Mouse (Mus musculus): ENCODE data around the gene Ifitm1. TPM values are rescaled to one million over a fixed set of nuclear protein-coding genes. Genes with fewer than 3 reads are reported as not detected.
A peak's percentile ranks its signal among the peaks of the same experiment; 100 is the strongest.

The Ifitm1 gene
- polyA plus RNA-seq, 1 experiment from 2014 or later: 13.4 TPM

DNA sequence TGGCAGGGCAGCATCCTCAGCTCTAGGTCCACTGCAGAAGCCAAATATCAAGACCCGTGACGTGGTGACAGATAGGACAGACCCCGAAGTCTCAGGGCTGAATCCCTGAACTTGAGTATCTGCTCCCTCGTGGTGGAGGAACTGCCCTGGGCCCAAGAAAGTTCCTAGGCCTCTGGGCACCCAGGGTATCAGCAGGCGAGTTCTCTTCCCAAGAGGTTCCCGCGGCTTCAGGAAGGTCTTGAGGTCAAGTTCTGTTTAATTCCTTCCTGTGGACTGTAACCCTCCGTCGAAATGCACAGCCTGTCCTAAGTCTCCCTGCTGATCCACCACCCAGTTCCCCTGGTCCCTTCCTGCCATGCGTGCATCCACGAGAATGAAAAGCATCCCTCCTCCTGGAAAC, 13.9 kb upstream of the Ifitm1 start:
- Histone ChIP-seq H3K9me3 (no peaks in the 10 kb centered on the region), H3K27me3 (replicated peaks; ENCODE audit: low read depth, poor library complexity, severe bottlenecking) (peaks cover 6% of the 10 kb centered on the region; the same call in 1 of the 2 replicates), H3K4me1 (peaks cover 72% of the 10 kb centered on the region), H3K36me3 (replicated peaks) (peaks cover 39% of the 10 kb centered on the region), H3K4me3 (no peak overlapping the region; the same call in 1 of the 2 replicates), H3K27ac (replicated peaks) (no peak overlapping the region; the same call in 1 of the 2 replicates)
- 83% methylated on average over 11 of the region's 11 CpGs for WGBS
- DNase-seq (ENCODE audit: low spot score): no peak

DNA sequence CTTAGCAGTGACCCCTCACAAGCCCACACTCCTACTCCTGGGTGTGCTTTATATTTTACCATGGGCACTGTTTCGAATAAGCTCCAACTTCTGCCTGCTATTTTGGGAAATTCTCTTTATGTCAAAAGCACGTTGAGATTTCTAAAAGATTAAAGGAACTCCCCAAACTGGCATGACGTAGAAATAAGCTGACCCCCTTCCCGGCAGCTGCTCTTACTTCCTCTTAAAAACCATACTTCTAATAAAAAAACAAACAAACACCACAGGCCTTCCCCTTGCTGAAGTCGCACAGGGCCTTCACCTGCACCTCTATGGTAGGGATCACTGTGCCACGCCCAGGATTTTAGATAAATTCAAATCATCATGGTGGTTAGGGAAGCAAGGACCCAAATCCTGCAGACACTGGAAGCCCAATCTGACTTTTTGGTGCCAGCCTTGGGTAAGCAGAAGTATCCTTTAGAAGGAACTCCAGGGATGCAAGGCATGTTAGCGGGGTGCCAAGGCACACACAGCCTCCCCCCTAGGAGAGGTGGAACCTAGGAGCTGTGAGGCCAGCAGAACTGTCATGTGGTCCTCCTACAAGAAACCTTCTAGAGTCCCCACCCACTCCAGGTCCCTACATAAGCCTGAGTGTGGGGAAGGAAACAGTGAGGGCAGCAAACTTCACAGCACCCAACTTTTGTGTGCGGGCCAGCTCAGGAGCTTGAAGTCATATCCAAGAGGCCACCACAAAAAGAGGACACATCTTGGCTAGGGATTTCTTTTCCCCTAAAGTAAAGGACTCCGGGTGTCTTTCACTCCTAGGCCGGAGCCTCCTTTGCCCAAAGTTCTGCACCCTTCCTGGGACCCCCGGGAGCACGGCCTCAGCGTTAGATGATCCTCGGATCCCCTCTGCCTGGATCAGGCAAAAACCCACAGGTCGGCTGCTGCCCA, 13.0 kb upstream of the Ifitm1 start:
- no peak for DNase-seq (ENCODE audit: low spot score)
- Histone ChIP-seq H3K4me1 (peaks cover 76% of the 10 kb centered on the region), H3K4me3 (peak overlapping the region; percentile 71), H3K36me3 (replicated peaks) (peaks cover 30% of the 10 kb centered on the region), H3K9me3 (no peaks in the 10 kb centered on the region), H3K27ac (replicated peaks) (peak overlapping the region; percentile 86), H3K27me3 (replicated peaks; ENCODE audit: low read depth, poor library complexity, severe bottlenecking) (peaks cover 6% of the 10 kb centered on the region; the same call in 1 of the 2 replicates)
- 68% methylated on average over 15 of the region's 15 CpGs for WGBS

DNA sequence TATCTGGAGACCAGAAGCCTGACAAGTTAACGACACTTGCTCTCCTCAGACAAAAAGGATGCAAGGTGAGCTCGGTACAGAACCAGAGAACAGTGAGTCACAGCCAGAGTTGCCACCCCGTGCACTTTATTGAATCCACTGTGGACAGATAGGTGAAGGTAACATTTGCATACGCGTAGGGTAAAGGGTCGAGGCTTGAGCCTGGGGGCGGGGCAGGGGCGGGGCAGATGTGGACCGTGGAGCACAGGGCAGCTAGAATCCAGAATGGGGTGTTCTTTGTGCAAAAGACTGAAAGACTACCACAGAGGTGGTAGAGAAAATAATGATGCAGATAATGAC, 12.3 kb upstream of the Ifitm1 start:
- H3K9me3 ChIP-seq: no peaks in the 10 kb centered on the region
- H3K27ac ChIP-seq (replicated peaks): peak overlapping the region; percentile 86
- peak; percentile 45 for DNase-seq (ENCODE audit: low spot score)
- H3K4me3 ChIP-seq: peak overlapping the region; percentile 71
- H3K4me1 ChIP-seq: peaks cover 82% of the 10 kb centered on the region
- peaks cover 24% of the 10 kb centered on the region for H3K36me3 ChIP-seq (replicated peaks)
- H3K27me3 ChIP-seq (replicated peaks; ENCODE audit: low read depth, poor library complexity, severe bottlenecking): peaks cover 6% of the 10 kb centered on the region; the same call in 1 of the 2 replicates
- 13% methylated on average over 9 of the region's 9 CpGs for WGBS

DNA sequence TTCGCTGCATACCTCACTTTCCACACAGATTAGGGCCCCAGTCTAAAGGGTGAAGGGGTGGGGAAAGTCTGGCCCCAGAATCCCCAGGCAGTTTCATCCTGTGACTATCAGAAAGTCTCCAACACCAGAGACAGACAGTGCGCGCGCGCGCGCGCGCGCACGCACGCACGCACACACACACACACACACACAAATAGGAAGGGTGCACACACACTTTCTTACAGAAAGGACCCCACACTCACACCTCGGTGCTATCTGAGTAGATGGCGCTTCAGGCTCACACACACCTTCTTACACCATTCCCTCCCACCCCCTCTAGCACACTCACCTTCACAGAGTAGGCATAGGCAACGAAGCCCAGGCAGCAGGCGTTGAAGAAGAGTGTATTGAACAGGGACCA, 11.7 kb upstream of the Ifitm1 start:
- peak; percentile 61 for DNase-seq (ENCODE audit: low spot score)
- Histone ChIP-seq H3K4me3 (peak overlapping the region; percentile 71), H3K27me3 (replicated peaks; ENCODE audit: low read depth, poor library complexity, severe bottlenecking) (peaks cover 6% of the 10 kb centered on the region; the same call in 1 of the 2 replicates), H3K27ac (replicated peaks) (peak overlapping the region; percentile 86), H3K4me1 (peaks cover 77% of the 10 kb centered on the region), H3K36me3 (replicated peaks) (peaks cover 17% of the 10 kb centered on the region), H3K9me3 (no peaks in the 10 kb centered on the region)
- WGBS: 10% methylated on average over 17 of the region's 17 CpGs

DNA sequence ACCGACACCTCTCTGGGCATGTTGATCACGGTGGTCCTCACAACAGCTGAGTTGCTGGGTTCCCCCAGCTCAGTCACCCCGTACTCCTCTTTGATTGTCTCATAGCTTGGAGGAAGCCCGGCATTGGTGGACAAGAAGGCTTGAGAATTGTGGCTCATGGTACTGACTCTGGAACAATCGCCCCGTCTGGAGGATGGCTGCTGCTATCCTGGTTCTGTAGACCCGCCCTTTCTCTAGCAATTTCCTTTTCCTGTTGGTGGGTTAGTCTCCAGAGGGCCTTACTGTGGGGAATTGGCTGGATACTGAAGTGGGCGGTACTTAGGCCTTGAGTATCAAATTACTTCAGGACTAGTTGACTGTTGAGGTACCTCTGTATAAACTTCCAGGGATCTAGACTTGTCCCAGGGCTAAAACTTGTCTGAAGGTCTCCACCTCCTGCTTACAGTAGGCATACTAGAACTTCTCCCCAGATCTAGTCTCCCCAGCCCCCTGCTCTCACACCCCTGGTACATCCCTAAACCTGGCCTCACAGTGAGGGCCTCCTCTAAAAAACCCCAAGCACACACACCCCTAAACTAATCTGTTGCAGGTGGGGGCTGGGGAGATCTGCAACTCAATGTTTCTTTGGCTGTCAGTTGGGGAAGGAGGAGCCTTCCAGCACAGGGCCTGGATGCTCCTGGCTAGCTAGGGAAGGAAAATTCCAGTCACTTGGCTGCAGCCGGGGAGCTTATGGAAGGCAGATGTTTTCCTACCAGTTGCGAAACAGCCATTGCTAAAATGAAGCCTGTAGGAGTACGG, 11.1 kb upstream of the Ifitm1 start, which contains the start of the genes Gm45717 and Ifitm2:
Gene Gm45717 (minus strand): TSS at position 180 of the 798 bp plus-strand sequence.
Gene Ifitm2 (minus strand): TSS at position 230 of the 798 bp plus-strand sequence.
- H3K4me1 ChIP-seq: peaks cover 71% of the 10 kb centered on the region

DNA sequence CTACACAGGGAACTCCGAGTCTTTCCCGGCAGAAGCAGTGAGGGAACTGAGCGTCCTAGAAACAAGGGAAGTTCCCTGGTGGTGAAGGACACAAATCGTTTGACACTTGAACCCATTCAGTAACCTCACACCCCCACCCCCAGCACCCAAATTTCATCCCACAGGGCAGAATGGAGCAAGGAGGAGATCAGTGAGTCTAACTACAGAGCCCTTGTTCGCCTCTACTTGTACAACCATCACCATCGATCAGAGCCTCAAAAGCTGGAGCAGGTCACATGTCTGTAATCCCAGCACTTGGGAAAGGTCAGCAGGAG, 10.5 kb upstream of the Ifitm1 start:
- H3K4me3 ChIP-seq: peak overlapping the region; percentile 71
- H3K27ac ChIP-seq (replicated peaks): peak overlapping the region; percentile 86

More for the DNA sequence above, 11.1 kb upstream of the Ifitm1 start, which contains the start of the genes Gm45717 and Ifitm2:
- Histone ChIP-seq H3K27ac (replicated peaks) (peak within 1 kb of the TSS; percentile 86), H3K4me3 (peak within 1 kb of the TSS; percentile 71), H3K36me3 (replicated peaks) (peaks cover 16% of the 10 kb centered on the region), H3K27me3 (replicated peaks; ENCODE audit: low read depth, poor library complexity, severe bottlenecking) (peaks cover 6% of the 10 kb centered on the region; the same call in 1 of the 2 replicates), H3K9me3 (no peaks in the 10 kb centered on the region)
- WGBS: 10% methylated on average over 11 of the region's 11 CpGs
- DNase-seq (ENCODE audit: low spot score): peak; percentile 71

DNA sequence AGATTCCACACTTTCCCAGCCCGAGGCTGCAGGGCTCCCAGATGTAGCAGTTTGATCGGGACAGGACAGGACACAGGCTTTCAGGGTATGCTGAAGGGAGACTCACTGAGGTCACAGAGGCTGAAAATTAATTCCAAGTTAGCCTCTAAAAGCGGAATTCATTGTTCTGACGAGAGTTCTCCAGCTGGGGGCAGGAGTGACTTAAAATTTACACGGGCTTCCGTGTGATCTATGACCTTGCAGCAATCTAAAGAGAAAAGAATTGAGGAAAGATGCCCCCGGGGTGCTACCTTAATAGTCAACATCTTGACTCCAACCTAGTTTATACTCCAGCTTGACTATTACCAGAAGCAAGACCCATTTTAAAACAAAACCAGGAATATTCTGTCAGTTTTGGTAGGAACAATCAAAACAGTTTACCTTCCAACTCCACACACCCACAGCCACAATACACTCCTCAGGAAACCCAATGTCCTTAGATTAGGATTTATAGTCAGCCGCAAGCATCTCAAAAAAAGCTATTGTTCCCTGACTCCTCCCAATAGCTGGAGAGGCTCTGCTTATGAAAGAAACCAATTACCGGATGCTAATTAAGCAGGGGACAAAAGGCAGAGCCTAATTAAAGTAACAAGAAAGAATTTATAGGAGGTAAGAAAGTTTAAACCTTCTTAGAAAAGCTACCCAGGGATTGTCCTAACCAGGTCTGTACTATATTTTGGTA, 7.7 kb upstream of the Ifitm1 start:
- Histone ChIP-seq H3K4me3 (no peak overlapping the region), H3K9me3 (no peaks in the 10 kb centered on the region), H3K27ac (replicated peaks) (no peak overlapping the region), H3K36me3 (replicated peaks) (no peaks in the 10 kb centered on the region), H3K27me3 (replicated peaks; ENCODE audit: low read depth, poor library complexity, severe bottlenecking) (peaks cover 6% of the 10 kb centered on the region; the same call in 1 of the 2 replicates), H3K4me1 (peaks cover 37% of the 10 kb centered on the region)
- peak; percentile 44 for DNase-seq (ENCODE audit: low spot score)
- 6% methylated on average over 9 of the region's 9 CpGs for WGBS

More for the DNA sequence above, 10.5 kb upstream of the Ifitm1 start:
- Histone ChIP-seq H3K9me3 (no peaks in the 10 kb centered on the region), H3K36me3 (replicated peaks) (peaks cover 13% of the 10 kb centered on the region), H3K27me3 (replicated peaks; ENCODE audit: low read depth, poor library complexity, severe bottlenecking) (peaks cover 6% of the 10 kb centered on the region; the same call in 1 of the 2 replicates), H3K4me1 (peaks cover 65% of the 10 kb centered on the region)
- no peak for DNase-seq (ENCODE audit: low spot score)
- 46% methylated on average over 6 of the region's 6 CpGs for WGBS

DNA sequence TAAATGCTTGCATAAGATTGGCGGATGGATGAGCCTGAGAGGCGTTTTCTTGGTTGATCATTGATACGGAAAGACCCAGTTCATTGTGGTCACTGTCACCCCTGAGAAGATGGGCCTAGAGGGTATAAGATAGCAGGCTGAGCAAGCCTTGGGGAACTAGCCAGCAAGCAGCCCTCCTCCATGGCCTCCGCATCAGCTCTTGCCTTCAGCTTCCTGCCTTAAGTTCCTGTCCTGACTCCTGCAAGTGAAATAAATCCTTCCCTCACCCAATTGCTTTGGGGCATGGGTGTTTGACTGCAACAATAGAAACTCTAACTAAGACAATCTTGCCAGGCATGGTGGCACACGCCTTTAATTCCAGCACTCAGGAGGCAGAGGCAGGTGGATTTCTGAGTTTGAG, 7.0 kb upstream of the Ifitm1 start:
- H3K27ac ChIP-seq (replicated peaks): no peak overlapping the region
- H3K4me1 ChIP-seq: peaks cover 30% of the 10 kb centered on the region
- DNase-seq (ENCODE audit: low spot score): no peak
- no peak overlapping the region for H3K4me3 ChIP-seq
- WGBS: 64% methylated on average over 5 of the region's 5 CpGs
- H3K36me3 ChIP-seq (replicated peaks): no peaks in the 10 kb centered on the region
- peaks cover 6% of the 10 kb centered on the region; the same call in 1 of the 2 replicates for H3K27me3 ChIP-seq (replicated peaks; ENCODE audit: low read depth, poor library complexity, severe bottlenecking)
- no peaks in the 10 kb centered on the region for H3K9me3 ChIP-seq

DNA sequence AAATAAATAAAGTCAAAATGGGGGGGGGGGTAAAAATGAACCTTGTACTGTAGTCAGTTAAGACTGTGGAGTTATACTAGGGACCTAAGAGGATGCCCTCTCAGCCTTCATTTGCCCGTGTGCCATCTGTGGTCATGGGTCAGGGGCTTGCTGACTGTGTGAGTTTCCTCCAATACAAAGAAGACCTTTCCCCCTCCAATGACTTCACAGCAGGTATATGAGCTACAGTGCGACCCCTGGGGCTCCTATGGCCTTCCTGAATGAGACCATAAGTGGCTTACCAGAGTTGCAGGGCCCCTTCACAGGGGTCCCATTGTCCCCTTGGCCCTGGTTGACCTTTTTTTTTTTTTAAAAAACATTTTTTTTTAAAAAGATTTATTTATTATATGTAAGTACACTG, 5.6 kb upstream of the Ifitm1 start:
- H3K4me1 ChIP-seq: peaks cover 16% of the 10 kb centered on the region
- WGBS: 45% methylated on average over 2 of the region's 2 CpGs
- no peak for DNase-seq (ENCODE audit: low spot score)
- H3K27ac ChIP-seq (replicated peaks): no peak overlapping the region
- no peaks in the 10 kb centered on the region for H3K36me3 ChIP-seq (replicated peaks)
- no peak overlapping the region for H3K4me3 ChIP-seq
- H3K9me3 ChIP-seq: no peaks in the 10 kb centered on the region
- peaks cover 6% of the 10 kb centered on the region; the same call in 1 of the 2 replicates for H3K27me3 ChIP-seq (replicated peaks; ENCODE audit: low read depth, poor library complexity, severe bottlenecking)

DNA sequence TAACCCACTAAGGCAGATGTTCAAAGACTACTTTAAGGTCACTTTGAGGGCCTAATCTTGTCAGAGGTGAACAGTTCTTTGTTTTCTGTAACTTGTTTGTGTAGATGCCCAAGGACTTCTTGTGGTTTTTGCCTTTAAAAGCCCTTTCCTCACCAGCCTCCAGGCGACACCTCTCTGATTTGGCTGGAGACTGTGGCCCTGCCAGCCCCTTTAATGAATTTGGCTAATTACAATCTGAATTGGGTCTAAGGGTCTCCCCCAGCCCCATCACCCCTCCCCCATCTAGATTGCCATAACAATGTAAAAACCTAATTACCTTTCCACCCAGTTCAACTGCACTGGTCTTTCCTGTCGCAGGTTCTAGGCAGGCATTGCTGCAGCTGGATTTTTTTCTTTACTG, 4.3 kb upstream of the Ifitm1 start:
- Histone ChIP-seq H3K36me3 (replicated peaks) (no peaks in the 10 kb centered on the region), H3K4me3 (no peak overlapping the region), H3K4me1 (peaks cover 16% of the 10 kb centered on the region), H3K27me3 (replicated peaks; ENCODE audit: low read depth, poor library complexity, severe bottlenecking) (peaks cover under 1% of the 10 kb centered on the region; the same call in 1 of the 2 replicates), H3K9me3 (no peaks in the 10 kb centered on the region), H3K27ac (replicated peaks) (no peak overlapping the region)
- 55% methylated on average over 2 of the region's 2 CpGs for WGBS
- no peak for DNase-seq (ENCODE audit: low spot score)

DNA sequence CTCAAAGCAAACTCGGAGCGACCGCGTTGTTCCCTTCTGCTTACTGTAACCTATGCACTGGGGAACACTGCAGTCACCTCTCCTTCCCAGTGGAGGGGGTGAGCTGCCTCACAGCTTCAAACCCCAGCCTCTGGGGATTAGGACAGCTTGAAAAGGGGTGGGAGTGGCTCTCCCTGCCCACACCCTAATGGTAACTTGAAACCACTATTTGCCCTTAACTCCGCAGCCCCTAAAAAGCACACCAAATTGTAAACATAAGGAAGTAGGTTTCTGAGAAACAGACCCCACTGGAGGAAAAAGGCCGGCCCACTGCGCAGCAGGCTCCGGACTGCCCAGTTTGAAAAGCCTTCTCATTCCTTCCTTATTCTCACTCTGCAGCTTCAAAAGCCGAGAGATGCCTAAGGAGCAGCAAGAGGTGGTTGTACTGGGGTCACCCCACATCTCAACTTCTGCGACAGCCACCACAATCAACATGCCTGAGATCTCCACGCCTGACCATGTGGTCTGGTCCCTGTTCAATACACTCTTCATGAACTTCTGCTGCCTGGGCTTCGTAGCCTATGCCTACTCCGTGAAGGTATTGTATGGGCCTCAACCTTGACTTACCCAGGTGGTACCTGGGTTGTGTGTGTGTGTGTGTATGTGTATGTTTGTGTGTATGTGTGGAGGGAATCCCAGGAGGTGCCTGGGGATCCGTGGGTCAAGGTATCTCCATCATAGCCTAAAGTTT, 1.0 kb downstream of the Ifitm1 start:
- H3K4me1 ChIP-seq: peaks cover 34% of the 10 kb centered on the region

More for the DNA sequence above, 1.0 kb downstream of the Ifitm1 start:
- H3K27me3 ChIP-seq (replicated peaks; ENCODE audit: low read depth, poor library complexity, severe bottlenecking): peaks cover 25% of the 10 kb centered on the region
- DNase-seq (ENCODE audit: low spot score): peak; percentile 46
- H3K4me3 ChIP-seq: peak overlapping the region; percentile 34
- H3K9me3 ChIP-seq: no peaks in the 10 kb centered on the region
- peak overlapping the region; percentile 11 for H3K27ac ChIP-seq (replicated peaks)
- no peaks in the 10 kb centered on the region for H3K36me3 ChIP-seq (replicated peaks)
- 7% methylated on average over 14 of the region's 14 CpGs for WGBS
